Mouse (Mus musculus) spleen, adult 12 weeks (tissue): Measurements from ENCODE around the gene Tas1r1.

Experiments used
- DNase-seq: peaks from one replicate; pipeline ENCODE4 v3.0.0; 2022; ENCODE audit warnings: low spot score

Gene Tas1r1

GRCm38 (mm10) chr4:152010091-152010706 lies 28.2 kb downstream of the Tas1r1 start:
- peak; percentile 35 for DNase-seq

GRCm38 (mm10) chr4:152009076-152010051 lies 29.0 kb downstream of the Tas1r1 start:
- peak; percentile 38 for DNase-seq

DNA sequence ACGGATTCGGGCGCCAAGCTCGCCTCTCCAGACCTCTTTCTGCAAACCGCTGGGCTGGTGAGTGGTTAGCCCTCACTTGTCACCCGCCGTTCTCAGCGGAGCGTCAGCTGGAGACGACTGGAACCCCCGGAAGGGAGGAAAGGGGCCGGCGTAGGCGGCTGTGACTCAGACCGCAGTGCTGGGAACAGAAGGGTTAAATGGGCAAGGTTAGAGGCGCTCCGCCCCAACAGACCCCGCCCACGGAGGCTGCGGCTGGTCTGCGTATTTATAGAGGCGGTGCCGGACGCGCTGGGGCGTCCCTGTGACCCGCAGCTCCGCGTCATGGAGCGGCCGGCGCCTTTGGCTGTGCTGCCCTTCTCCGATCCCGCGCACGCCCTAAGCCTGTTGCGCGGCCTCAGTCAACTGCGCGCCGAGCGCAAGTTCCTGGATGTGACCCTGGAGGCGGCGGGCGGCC lies 29.7 kb downstream of the Tas1r1 start, which contains the start of gene Klhl21:
Gene Klhl21 (plus strand): TSS at position 182 of the 454 bp plus-strand sequence.
- DNase-seq: peak; percentile 85

DNA sequence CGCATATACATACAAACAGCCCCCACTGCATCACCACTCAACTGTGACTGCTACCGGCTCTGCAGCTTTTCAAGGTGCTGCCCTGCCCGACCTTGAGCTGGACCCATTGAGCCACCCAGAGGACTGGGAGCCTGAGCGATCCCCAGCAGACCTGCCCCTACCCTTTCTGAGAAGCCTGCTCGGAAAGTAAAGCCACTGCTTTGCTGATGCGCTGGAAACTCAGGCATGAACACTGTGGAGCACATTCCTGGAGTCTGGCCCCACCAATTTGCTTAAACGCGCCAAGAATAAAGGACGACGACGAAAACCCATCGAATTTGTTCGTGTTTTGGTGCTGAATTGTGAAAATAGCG lies 30.2 kb downstream of the Tas1r1 start:
- DNase-seq: no peak

DNA sequence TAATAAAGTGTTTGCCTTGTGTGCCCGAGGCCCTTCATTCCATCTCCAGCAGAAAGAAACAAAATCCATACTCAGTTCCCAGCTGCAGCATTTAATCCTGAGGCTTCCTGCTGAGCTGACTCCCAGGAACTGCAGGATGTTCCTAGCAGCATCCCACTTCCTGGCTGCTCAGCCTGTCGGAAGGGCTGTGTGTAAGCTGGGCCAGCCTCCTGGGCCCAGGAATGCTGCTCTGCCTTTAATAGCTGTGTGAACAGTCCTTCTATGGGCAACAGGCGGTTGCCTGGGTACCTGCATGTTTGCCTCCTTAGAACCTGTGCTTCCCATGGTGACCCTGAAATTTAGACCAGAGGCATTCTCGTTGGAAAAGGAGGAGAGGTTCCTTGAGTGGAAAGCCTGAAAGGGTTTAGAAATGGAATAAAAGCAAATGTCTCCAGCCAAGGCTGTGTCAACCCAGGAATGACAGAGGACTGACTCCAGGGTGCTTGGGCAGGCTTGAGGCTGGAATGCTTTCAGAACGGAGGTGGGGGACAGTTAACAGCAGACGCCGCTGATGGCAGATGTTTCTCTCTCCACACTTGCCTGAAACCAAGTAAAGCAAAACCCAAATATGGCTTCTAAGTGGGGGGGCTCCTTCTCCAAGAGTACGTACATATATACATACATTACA lies 30.8 kb downstream of the Tas1r1 start:
- no peak for DNase-seq

GRCm38 (mm10) chr4:152006812-152007211 lies 31.6 kb downstream of the Tas1r1 start:
- no peak for DNase-seq

DNA sequence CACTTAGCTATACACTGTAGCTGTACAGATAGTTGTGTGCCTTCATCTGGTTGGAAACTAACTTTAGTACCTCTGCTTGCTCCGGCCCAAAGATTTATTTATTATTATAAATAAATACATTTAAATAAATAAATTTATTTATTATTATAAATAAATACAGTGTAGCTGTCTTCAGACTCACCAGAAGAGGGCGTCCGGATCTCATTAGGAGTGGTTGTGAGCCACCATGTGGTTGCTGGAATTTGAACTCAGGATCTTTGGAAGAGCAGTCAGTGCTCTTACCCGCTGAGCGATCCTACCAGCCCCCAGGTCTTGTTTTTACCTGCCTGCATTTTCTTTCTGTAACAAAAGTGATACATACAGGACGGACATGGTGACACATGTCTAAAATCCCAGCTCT lies 32.2 kb downstream of the Tas1r1 start:
- DNase-seq: no peak

- DNase-seq: no peak
These were observed 36.3 kb downstream of the Tas1r1 start for GRCm38 (mm10) chr4:152002063-152002462.

- no peak for DNase-seq
These were observed 37.0 kb downstream of the Tas1r1 start for GRCm38 (mm10) chr4:152001335-152001734.

DNA sequence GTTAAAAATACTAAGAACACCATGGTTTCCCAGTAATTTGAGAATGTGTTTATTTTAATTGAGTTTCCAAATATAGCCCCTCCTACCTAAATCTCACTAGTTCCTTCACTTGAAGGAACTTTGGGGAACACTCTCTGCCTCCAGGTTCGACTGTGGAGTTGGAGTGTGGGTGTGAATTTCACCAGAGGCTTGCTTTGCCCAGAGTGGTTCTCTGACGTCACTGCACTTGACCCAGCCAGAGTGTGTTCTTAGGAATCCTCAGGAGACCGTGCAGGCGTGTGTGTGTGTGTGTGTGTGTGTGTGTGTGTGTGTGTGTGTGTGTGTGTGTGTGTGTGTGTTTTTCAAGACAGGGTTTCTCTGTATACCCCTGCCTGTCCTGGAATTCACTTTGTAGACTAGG lies 37.5 kb downstream of the Tas1r1 start:
- DNase-seq: no peak

GRCm38 (mm10) chr4:151999481-151999880 lies 38.9 kb downstream of the Tas1r1 start:
- no peak for DNase-seq

GRCm38 (mm10) chr4:151997701-151998100 lies 40.7 kb downstream of the Tas1r1 start:
- DNase-seq: no peak

DNA sequence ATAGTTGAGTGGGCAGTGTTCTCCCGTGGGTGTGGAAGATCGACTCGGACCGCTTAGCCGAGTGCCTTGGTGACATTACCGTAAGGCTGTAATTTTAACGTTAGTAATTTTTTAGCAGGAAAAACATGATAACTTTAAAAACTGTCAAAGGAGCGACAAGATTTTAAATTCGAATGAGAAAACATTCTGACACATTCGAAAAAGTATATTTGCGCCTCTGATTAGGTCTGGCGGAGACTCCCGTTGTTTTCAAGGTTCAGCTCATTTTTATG lies 41.5 kb downstream of the Tas1r1 start:
- no peak for DNase-seq

- DNase-seq: peak; percentile 96
These were observed 42.0 kb downstream of the Tas1r1 start, which contains the start of gene Phf13 for GRCm38 (mm10) chr4:151996173-151996950. Gene Phf13, minus strand, starts transcription at chr4:151996258.

DNA sequence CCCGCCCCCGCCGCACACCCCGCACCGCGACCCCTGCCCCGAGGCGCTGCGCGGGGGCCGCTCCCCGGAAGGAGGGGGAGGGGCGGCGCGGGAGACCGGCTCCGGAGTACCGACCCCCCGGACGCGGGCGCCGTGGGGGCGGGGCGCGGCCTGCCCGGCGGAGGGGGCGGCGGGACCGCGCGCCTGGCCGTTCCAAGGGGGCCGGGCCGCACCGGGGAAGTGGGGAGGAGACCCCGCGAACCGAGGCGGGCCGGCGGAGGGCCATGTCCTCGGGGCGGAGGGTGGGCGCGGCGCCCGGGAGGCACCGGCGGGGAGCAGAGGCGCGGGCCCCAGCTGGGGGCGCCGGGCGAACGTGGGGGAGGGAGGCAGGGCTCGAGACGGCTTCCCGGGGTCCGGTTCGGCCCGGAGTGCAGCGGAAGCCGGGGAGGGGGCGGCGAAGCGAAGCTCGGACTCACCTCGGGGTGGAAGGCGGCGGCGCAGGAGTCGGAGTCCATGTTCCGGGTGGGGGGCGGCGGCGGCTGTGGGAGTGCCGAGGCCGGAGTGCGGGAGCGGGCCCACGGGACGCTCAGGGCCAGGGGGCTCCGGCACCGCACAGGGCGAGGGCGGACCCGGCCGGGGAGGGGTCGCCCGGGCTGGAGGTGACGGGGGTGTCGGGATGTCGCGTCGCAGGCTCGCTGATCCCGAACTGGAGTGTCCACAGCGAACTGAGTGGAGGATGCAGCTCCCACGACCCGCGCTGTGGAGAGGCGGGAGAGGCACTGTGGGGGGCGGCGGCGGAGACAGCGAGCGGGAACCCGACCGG lies 42.8 kb downstream of the Tas1r1 start:
- DNase-seq: no peak

GRCm38 (mm10) chr4:151994228-151995171 lies 43.9 kb downstream of the Tas1r1 start:
- no peak for DNase-seq

- DNase-seq: no peak
These were observed 45.3 kb downstream of the Tas1r1 start for GRCm38 (mm10) chr4:151993035-151993434.

DNA sequence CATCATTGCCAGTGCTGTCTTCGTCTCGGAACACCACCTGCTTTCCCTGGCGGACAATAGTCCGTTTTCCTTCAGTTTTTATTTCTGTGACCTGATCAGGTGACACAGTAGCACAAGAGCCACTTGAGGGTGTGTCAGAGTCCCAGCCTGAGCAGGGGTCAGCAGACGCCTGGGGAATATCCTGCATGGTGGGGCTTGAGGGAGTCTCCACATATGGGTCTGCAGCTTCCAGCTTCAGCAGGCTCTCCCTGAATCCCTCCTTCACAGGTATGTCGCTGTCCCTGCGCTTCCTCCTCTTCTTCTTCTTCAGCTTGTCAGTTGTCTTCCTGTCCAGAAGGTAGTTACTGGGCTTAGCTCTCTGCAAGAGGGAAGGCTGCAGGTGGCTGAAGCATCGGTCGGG lies 46.3 kb downstream of the Tas1r1 start:
- DNase-seq: no peak

DNA sequence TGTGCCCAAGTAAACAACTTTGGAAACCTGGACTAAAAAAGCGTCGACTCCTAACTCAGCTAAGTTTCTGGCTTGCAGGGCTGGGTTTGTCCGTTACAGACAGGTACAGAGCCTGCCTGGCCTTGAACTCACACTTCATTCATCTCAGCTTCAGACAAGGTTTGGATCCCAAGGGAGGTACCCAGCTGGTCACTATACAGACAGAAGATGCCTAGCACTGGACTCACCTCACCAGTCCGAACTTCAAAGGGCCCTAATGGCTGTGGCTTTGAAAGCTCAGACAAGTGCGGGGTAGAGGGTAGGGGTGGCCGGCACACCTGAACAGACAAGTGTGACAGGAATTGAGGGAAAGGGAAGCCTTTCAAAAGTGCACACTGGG lies 49.3 kb downstream of the Tas1r1 start:
- no peak for DNase-seq
